Mouse (Mus musculus) forebrain, embryonic 12.5 days (tissue): Measurements from ENCODE around the gene Sp1. TPM values are rescaled to one million over a fixed set of nuclear protein-coding genes. Genes with fewer than 3 reads are reported as not detected.

Source experiments
- ATAC-seq: fragments of 200-750 bp; cut with Nextera tagmentation; 2 replicates; pipeline ENCODE4 v1.8.0; 2017; ENCODE audit warnings: moderate TSS enrichment; ENCODE audit not compliant: low FRiP score
- H3K27ac ChIP-seq: fragments of 300-500 bp; sonication (generic); 2 replicates; pipeline ENCODE4 v1.5.1; 2016; ENCODE audit warnings: mild to moderate bottlenecking
- H3K27me3 ChIP-seq: fragments of 300-500 bp; sonication (generic); 2 replicates; pipeline ENCODE4 v1.6.1; 2016; ENCODE audit warnings: mild to moderate bottlenecking
- H3K36me3 ChIP-seq: fragments of 300-500 bp; sonication (generic); replicated peaks from 2 replicates; pipeline ENCODE4 v1.6.1; 2016; ENCODE audit warnings: mild to moderate bottlenecking
- H3K4me1 ChIP-seq: fragments of 300-500 bp; sonication (generic); 2 replicates; pipeline ENCODE4 v1.6.1; 2016
- H3K4me2 ChIP-seq: fragments of 300-500 bp; sonication (generic); 2 replicates; pipeline ENCODE4 v1.6.1; 2016; ENCODE audit warnings: mild to moderate bottlenecking, moderate library complexity
- H3K4me3 ChIP-seq: fragments of 300-500 bp; sonication (generic); replicated peaks from 2 replicates; pipeline ENCODE4 v1.5.1; 2016; ENCODE audit warnings: mild to moderate bottlenecking
- H3K9ac ChIP-seq: fragments of 300-500 bp; sonication (generic); 2 replicates; pipeline ENCODE4 v1.6.1; 2016; ENCODE audit warnings: mild to moderate bottlenecking
- H3K9me3 ChIP-seq: fragments of 300-500 bp; sonication (generic); 2 replicates; pipeline ENCODE4 v1.6.1; 2016
- WGBS: fragments of 180-500 bp; shearing (Covaris S2); methylation state at CpG from one replicate; pipeline ENCODE4 v1.1.7; 2016; 5-methylcytosine and 5-hydroxymethylcytosine counted together
- polyA plus RNA-seq: library from polyadenylated mRNA; unstranded; fragments of >200 nt; fragmentation: Nextera tagmentation; extraction: Ambion mirVana; gene quantifications from 2 replicates; pipeline ENCODE4 v1.2.1, GENCODE M21; 2016

Sp1 gene
- polyA plus RNA-seq, 1 experiment from 2014 or later: 10.8 TPM

- H3K4me1 ChIP-seq: peaks cover 20% of the 10 kb centered on the region
- no peaks in the 10 kb centered on the region for H3K36me3 ChIP-seq
- peak; percentile 68 for ATAC-seq
- H3K9me3 ChIP-seq: no peaks in the 10 kb centered on the region
- peak overlapping the region; percentile 73 for H3K9ac ChIP-seq
- H3K4me2 ChIP-seq: peak overlapping the region; percentile 97
- H3K27me3 ChIP-seq: peaks cover 20% of the 10 kb centered on the region
- peak overlapping the region; percentile 65 for H3K27ac ChIP-seq
- 0% methylated on average over 7 of the region's 7 CpGs for WGBS
- peak overlapping the region; percentile 58 for H3K4me3 ChIP-seq
Measured at GRCm38 (mm10) chr15:102377163-102377543, 28.8 kb upstream of the Sp1 start.

GRCm38 (mm10) chr15:102377810-102378262, 28.1 kb upstream of the Sp1 start:
- Histone ChIP-seq H3K36me3 (no peaks in the 10 kb centered on the region), H3K27me3 (peaks cover 20% of the 10 kb centered on the region), H3K4me1 (peaks cover 20% of the 10 kb centered on the region), H3K9me3 (no peaks in the 10 kb centered on the region), H3K27ac (0 out of 2 replicates have a peak overlapping the region, but pooled peaks have one; percentile 9), H3K9ac (no peak overlapping the region), H3K4me2 (peak overlapping the region; percentile 97), H3K4me3 (no peak overlapping the region)
- ATAC-seq: no peak
- 7% methylated on average over 10 of the region's 10 CpGs for WGBS

- ATAC-seq: peak; percentile 83; the same call in 1 of the 2 replicates
- WGBS: under 1% methylated on average over 7 of the region's 7 CpGs
- H3K9me3 ChIP-seq: no peaks in the 10 kb centered on the region
- H3K4me1 ChIP-seq: peaks cover 15% of the 10 kb centered on the region
- H3K27me3 ChIP-seq: peaks cover 12% of the 10 kb centered on the region
- H3K4me3 ChIP-seq: no peak overlapping the region
- H3K36me3 ChIP-seq: no peaks in the 10 kb centered on the region
- H3K4me2 ChIP-seq: no peak overlapping the region
- H3K27ac ChIP-seq: no peak overlapping the region
- no peak overlapping the region for H3K9ac ChIP-seq
Measured at GRCm38 (mm10) chr15:102381575-102381974, 24.4 kb upstream of the Sp1 start.

- no peaks in the 10 kb centered on the region for H3K27me3 ChIP-seq
- no peaks in the 10 kb centered on the region for H3K36me3 ChIP-seq
- no peak overlapping the region for H3K27ac ChIP-seq
- H3K4me1 ChIP-seq: no peaks in the 10 kb centered on the region
- H3K9ac ChIP-seq: no peak overlapping the region
- WGBS: 92% methylated on average over 6 of the region's 6 CpGs
- H3K9me3 ChIP-seq: no peaks in the 10 kb centered on the region
- no peak overlapping the region for H3K4me2 ChIP-seq
- no peak overlapping the region for H3K4me3 ChIP-seq
- ATAC-seq: no peak
Measured at GRCm38 (mm10) chr15:102383671-102384070, 22.3 kb upstream of the Sp1 start.

- Histone ChIP-seq H3K27ac (no peak overlapping the region), H3K4me2 (no peak overlapping the region), H3K27me3 (no peaks in the 10 kb centered on the region), H3K9ac (no peak overlapping the region), H3K4me1 (no peaks in the 10 kb centered on the region), H3K4me3 (no peak overlapping the region), H3K36me3 (no peaks in the 10 kb centered on the region), H3K9me3 (no peaks in the 10 kb centered on the region)
- WGBS: 66% methylated on average over 9 of the region's 9 CpGs
- no peak for ATAC-seq
Measured at GRCm38 (mm10) chr15:102386640-102387039, 19.3 kb upstream of the Sp1 start.

GRCm38 (mm10) chr15:102388942-102389341, 17.0 kb upstream of the Sp1 start:
- Histone ChIP-seq H3K27me3 (no peaks in the 10 kb centered on the region), H3K4me2 (no peak overlapping the region), H3K9me3 (no peaks in the 10 kb centered on the region), H3K27ac (no peak overlapping the region), H3K4me1 (peaks cover 6% of the 10 kb centered on the region), H3K9ac (no peak overlapping the region), H3K4me3 (no peak overlapping the region), H3K36me3 (no peaks in the 10 kb centered on the region)
- 82% methylated on average over 3 of the region's 3 CpGs for WGBS
- no peak for ATAC-seq

GRCm38 (mm10) chr15:102392520-102392919, 13.4 kb upstream of the Sp1 start:
- 0 out of 2 replicates have a peak, but pooled peaks cover 4% of the 10 kb centered on the region for H3K27me3 ChIP-seq
- H3K9me3 ChIP-seq: no peaks in the 10 kb centered on the region
- H3K27ac ChIP-seq: no peak overlapping the region
- no peaks in the 10 kb centered on the region for H3K36me3 ChIP-seq
- ATAC-seq: no peak
- peaks cover 9% of the 10 kb centered on the region for H3K4me1 ChIP-seq
- H3K9ac ChIP-seq: no peak overlapping the region
- 29% methylated on average over 2 of the region's 2 CpGs for WGBS
- H3K4me3 ChIP-seq: no peak overlapping the region
- no peak overlapping the region for H3K4me2 ChIP-seq

- ATAC-seq: no peak
- H3K27ac ChIP-seq: no peak overlapping the region
- H3K4me2 ChIP-seq: no peak overlapping the region
- no peaks in the 10 kb centered on the region for H3K36me3 ChIP-seq
- peaks cover 10% of the 10 kb centered on the region for H3K4me1 ChIP-seq
- H3K4me3 ChIP-seq: no peak overlapping the region
- H3K27me3 ChIP-seq: 0 out of 2 replicates have a peak, but pooled peaks cover 4% of the 10 kb centered on the region
- H3K9ac ChIP-seq: no peak overlapping the region
- no peaks in the 10 kb centered on the region for H3K9me3 ChIP-seq
Measured at GRCm38 (mm10) chr15:102393584-102394014, 12.3 kb upstream of the Sp1 start.

GRCm38 (mm10) chr15:102395061-102395460, 10.9 kb upstream of the Sp1 start:
- no peaks in the 10 kb centered on the region for H3K9me3 ChIP-seq
- H3K27me3 ChIP-seq: 0 out of 2 replicates have a peak, but pooled peaks cover 4% of the 10 kb centered on the region
- H3K4me3 ChIP-seq: no peak overlapping the region
- 20% methylated on average over 3 of the region's 3 CpGs for WGBS
- H3K9ac ChIP-seq: no peak overlapping the region
- no peak for ATAC-seq
- no peak overlapping the region for H3K4me2 ChIP-seq
- H3K4me1 ChIP-seq: peaks cover 20% of the 10 kb centered on the region
- no peak overlapping the region for H3K27ac ChIP-seq
- H3K36me3 ChIP-seq: no peaks in the 10 kb centered on the region

GRCm38 (mm10) chr15:102398629-102399028, 7.3 kb upstream of the Sp1 start:
- Histone ChIP-seq H3K9me3 (no peaks in the 10 kb centered on the region), H3K4me3 (no peak overlapping the region), H3K4me1 (peaks cover 17% of the 10 kb centered on the region), H3K36me3 (no peaks in the 10 kb centered on the region), H3K4me2 (peak overlapping the region; percentile 73; the same call in 1 of the 2 replicates), H3K27me3 (0 out of 2 replicates have a peak, but pooled peaks cover 4% of the 10 kb centered on the region), H3K27ac (no peak overlapping the region), H3K9ac (no peak overlapping the region)
- no peak for ATAC-seq
- WGBS: 23% methylated on average over 5 of the region's 5 CpGs

GRCm38 (mm10) chr15:102399229-102400221, 6.4 kb upstream of the Sp1 start:
- H3K36me3 ChIP-seq: no peaks in the 10 kb centered on the region
- peak overlapping the region; percentile 61 for H3K9ac ChIP-seq
- H3K27ac ChIP-seq: peak overlapping the region; percentile 60
- 5% methylated on average over 34 of the region's 34 CpGs for WGBS
- H3K27me3 ChIP-seq: 0 out of 2 replicates have a peak, but pooled peaks cover 4% of the 10 kb centered on the region
- H3K4me1 ChIP-seq: peaks cover 11% of the 10 kb centered on the region
- H3K9me3 ChIP-seq: no peaks in the 10 kb centered on the region
- peak overlapping the region; percentile 73 for H3K4me2 ChIP-seq
- ATAC-seq: peak; percentile 74
- peak overlapping the region; percentile 40 for H3K4me3 ChIP-seq

GRCm38 (mm10) chr15:102400476-102401045, 5.4 kb upstream of the Sp1 start:
- no peak for ATAC-seq
- Histone ChIP-seq H3K4me3 (no peak overlapping the region), H3K4me1 (peaks cover 11% of the 10 kb centered on the region), H3K9ac (no peak overlapping the region), H3K9me3 (no peaks in the 10 kb centered on the region), H3K36me3 (no peaks in the 10 kb centered on the region), H3K27me3 (0 out of 2 replicates have a peak, but pooled peaks cover 4% of the 10 kb centered on the region), H3K27ac (no peak overlapping the region), H3K4me2 (no peak overlapping the region)
- 87% methylated on average over 10 of the region's 10 CpGs for WGBS
